Mouse (Mus musculus) bone marrow macrophage, adult 2 months (primary cell): ENCODE measurements around the gene Fam98c.

ENCODE experiments used
- CTCF ChIP-seq: IDR thresholded peaks from 2 replicates; pipeline ENCODE4 v1.5.1; 2012; ENCODE audit warnings: low read depth, mild to moderate bottlenecking, low read length, moderate library complexity
- POLR2A ChIP-seq: IDR thresholded peaks from 2 replicates; pipeline ENCODE4 v1.6.1; 2012; ENCODE audit warnings: mild to moderate bottlenecking, low read depth, low read length, borderline replicate concordance

- TF ChIP-seq CTCF = no peak
- TF ChIP-seq POLR2A = no peak
Measured at GRCm38 (mm10) chr7:29162750-29163525, 6.9 kb upstream of the Fam98c start.
